Mouse (Mus musculus) ES-E14 (cell line): ENCODE data around the gene Clasp1.

Source experiments
- HCFC1 ChIP-seq: IDR thresholded peaks from 2 replicates; pipeline ENCODE4 v1.6.1; 2012; ENCODE audit warnings: low read length, inconsistent platforms, borderline replicate concordance; ENCODE audit not compliant: insufficient read depth
- MAFK ChIP-seq: IDR thresholded peaks from 2 replicates; pipeline ENCODE4 v1.6.1; 2014; ENCODE audit warnings: mild to moderate bottlenecking, low read depth, low read length, inconsistent platforms; ENCODE audit not compliant: insufficient read depth

DNA sequence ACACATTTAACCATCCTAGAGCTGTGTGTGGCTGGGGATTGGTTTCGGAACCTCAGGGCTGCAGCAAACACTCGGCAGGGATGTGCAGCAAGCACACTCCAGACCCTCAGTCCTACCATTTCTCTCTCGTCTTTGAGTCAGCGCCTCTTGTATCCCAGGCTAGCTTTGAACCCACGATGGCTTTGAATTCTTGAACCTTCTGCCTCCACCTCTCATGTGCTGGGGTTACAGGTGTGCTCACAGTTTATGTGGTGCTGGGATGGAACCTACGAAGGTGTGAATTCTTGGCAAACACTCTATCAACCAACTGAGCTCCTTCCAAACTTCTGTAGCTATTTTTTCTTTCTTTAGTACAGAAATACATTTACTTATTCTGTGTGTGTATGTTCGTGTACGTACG, 9.0 kb downstream of the Clasp1 start:
- TF ChIP-seq HCFC1 (no peak), MAFK (no peak)
